Mouse (Mus musculus) midbrain, postnatal 0 days (tissue): ENCODE measurements around the gene Cyth4. TPM values are rescaled to one million over a fixed set of nuclear protein-coding genes. Genes with fewer than 3 reads are reported as not detected.
A peak's percentile ranks its signal among the peaks of the same experiment; 100 is the strongest.

ENCODE experiments used
- ATAC-seq: fragments of 200-750 bp; cut with Nextera tagmentation; 2 replicates; pipeline ENCODE4 v1.8.0; 2017; ENCODE audit warnings: moderate number of reproducible peaks, mild to moderate bottlenecking, moderate TSS enrichment, moderate library complexity; ENCODE audit not compliant: low FRiP score
- DNase-seq: peaks from one replicate; pipeline ENCODE4 v3.0.0-alpha.2; 2015; ENCODE audit warnings: low spot score
- H3K27ac ChIP-seq: fragments of 300-500 bp; sonication (generic); 2 replicates; pipeline ENCODE4 v1.5.1; 2014; ENCODE audit warnings: low read depth, mild to moderate bottlenecking, low read length, mixed read lengths
- H3K27me3 ChIP-seq: fragments of 300-500 bp; sonication (generic); 2 replicates; pipeline ENCODE4 v1.6.1; 2014; ENCODE audit warnings: low read length, control low read depth, mixed read lengths; ENCODE audit not compliant: insufficient read depth
- H3K36me3 ChIP-seq: fragments of 300-500 bp; sonication (generic); 2 replicates; pipeline ENCODE4 v1.6.1; 2014; ENCODE audit warnings: low read length, control low read depth, mixed read lengths; ENCODE audit not compliant: insufficient read depth
- H3K4me1 ChIP-seq: fragments of 300-500 bp; sonication (generic); 2 replicates; pipeline ENCODE4 v1.6.1; 2014; ENCODE audit warnings: mild to moderate bottlenecking, control low read depth, antibody characterized with exemption, low read length, mixed read lengths; ENCODE audit not compliant: insufficient read depth
- H3K4me2 ChIP-seq: fragments of 300-500 bp; sonication (generic); 2 replicates; pipeline ENCODE4 v1.6.1; 2014; ENCODE audit warnings: low read depth, mild to moderate bottlenecking, low read length, mixed read lengths; ENCODE audit not compliant: poor library complexity, severe bottlenecking
- H3K4me3 ChIP-seq: fragments of 300-500 bp; sonication (generic); 2 replicates; pipeline ENCODE4 v1.5.1; 2014; ENCODE audit warnings: low read depth, mild to moderate bottlenecking, low read length, moderate library complexity
- H3K9ac ChIP-seq: fragments of 300-500 bp; sonication (generic); replicated peaks from 2 replicates; pipeline ENCODE4 v1.6.1; 2014; ENCODE audit warnings: mild to moderate bottlenecking, low read length, moderate library complexity, mixed read lengths; ENCODE audit not compliant: poor library complexity, severe bottlenecking
- H3K9me3 ChIP-seq: fragments of 300-500 bp; sonication (generic); 2 replicates; pipeline ENCODE4 v1.6.1; 2016; ENCODE audit warnings: low read length, control low read depth
- CTCF ChIP-seq: IDR thresholded peaks from 2 replicates; pipeline ENCODE4 v1.5.1; 2016; ENCODE audit warnings: antibody characterized with exemption, mild to moderate bottlenecking
- WGBS: fragments of 180-500 bp; shearing (Covaris S2); extraction: QIAGEN DNeasy Blood & Tissue Kit; methylation state at CpG from one replicate; pipeline ENCODE4 v1.1.7; 2014; 5-methylcytosine and 5-hydroxymethylcytosine counted together
- polyA plus RNA-seq: library from polyadenylated mRNA; unstranded; fragments of >200 nt; fragmentation: Nextera tagmentation; extraction: Ambion mirVana; gene quantifications from 2 replicates; pipeline ENCODE4 v1.2.1, GENCODE M21; 2015
- total RNA-seq: library from RNA; depleted of rRNA; stranded (reverse); fragments of >200 nt; gene quantifications from 2 replicates; pipeline ENCODE4 v1.2.3, GENCODE M21; 2014

Gene Cyth4
- total and polyA plus RNA-seq, 2 experiments from 2014 or later, result 4.5 to 7.2 TPM

DNA sequence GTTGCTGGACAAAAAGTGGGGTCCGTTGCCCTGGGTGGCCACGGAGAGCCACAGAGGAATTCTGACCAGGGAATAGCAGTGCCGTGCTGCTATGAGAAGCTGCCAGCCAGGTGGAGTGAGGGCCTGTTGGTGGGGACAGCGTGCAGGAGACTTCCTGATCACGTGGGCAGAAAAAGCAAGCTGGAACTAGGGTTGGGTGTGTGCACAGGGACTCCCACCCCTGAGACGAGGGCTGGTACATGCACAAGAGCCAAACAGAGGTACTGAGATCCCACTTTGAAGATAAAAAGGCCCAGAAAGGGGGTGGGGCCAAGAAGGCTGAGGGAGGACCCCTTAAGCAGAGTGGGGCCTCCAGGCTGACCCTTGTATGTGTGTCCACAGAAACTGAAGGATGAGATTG lies 7.4 kb downstream of the Cyth4 start:
- H3K4me3 ChIP-seq, result no peak overlapping the region
- H3K9ac ChIP-seq, result no peak overlapping the region
- TF ChIP-seq CTCF, result no peak
- ATAC-seq, result no peak
- no peaks in the 10 kb centered on the region for H3K27me3 ChIP-seq
- no peaks in the 10 kb centered on the region for H3K36me3 ChIP-seq
- no peak overlapping the region for H3K4me2 ChIP-seq
- DNase-seq, result no peak
- H3K9me3 ChIP-seq, result no peaks in the 10 kb centered on the region
- H3K4me1 ChIP-seq, result no peaks in the 10 kb centered on the region
- WGBS, result 72% methylated on average over 6 of the region's 6 CpGs
- no peak overlapping the region for H3K27ac ChIP-seq

GRCm38 (mm10) chr15:78605371-78605791 lies 8.5 kb downstream of the Cyth4 start:
- DNase-seq (no peak), ATAC-seq (no peak)
- no peak overlapping the region for H3K4me3 ChIP-seq
- no peak overlapping the region for H3K27ac ChIP-seq
- H3K4me1 ChIP-seq, result no peaks in the 10 kb centered on the region
- no peak overlapping the region for H3K9ac ChIP-seq
- H3K36me3 ChIP-seq, result no peaks in the 10 kb centered on the region
- H3K9me3 ChIP-seq, result no peaks in the 10 kb centered on the region
- 52% methylated on average over 3 of the region's 3 CpGs for WGBS
- no peaks in the 10 kb centered on the region for H3K27me3 ChIP-seq
- H3K4me2 ChIP-seq, result no peak overlapping the region
- TF ChIP-seq CTCF, result no peak

GRCm38 (mm10) chr15:78606059-78606458 lies 9.2 kb downstream of the Cyth4 start:
- no peak for ATAC-seq
- Histone ChIP-seq H3K4me2 (no peak overlapping the region), H3K4me3 (no peak overlapping the region), H3K9ac (no peak overlapping the region), H3K9me3 (no peaks in the 10 kb centered on the region), H3K27ac (no peak overlapping the region), H3K4me1 (no peaks in the 10 kb centered on the region), H3K27me3 (no peaks in the 10 kb centered on the region), H3K36me3 (no peaks in the 10 kb centered on the region)
- 61% methylated on average over 6 of the region's 6 CpGs for WGBS
- DNase-seq, result peak; percentile 76
- TF ChIP-seq CTCF, result no peak

GRCm38 (mm10) chr15:78607463-78607862 lies 10.6 kb downstream of the Cyth4 start:
- H3K27ac ChIP-seq, result no peak overlapping the region
- no peaks in the 10 kb centered on the region for H3K36me3 ChIP-seq
- H3K27me3 ChIP-seq, result no peaks in the 10 kb centered on the region
- H3K4me1 ChIP-seq, result no peaks in the 10 kb centered on the region
- H3K4me3 ChIP-seq, result no peak overlapping the region
- H3K9me3 ChIP-seq, result no peaks in the 10 kb centered on the region
- no peak overlapping the region for H3K4me2 ChIP-seq
- 76% methylated on average over 4 of the region's 4 CpGs for WGBS
- DNase-seq, result no peak
- no peak for ATAC-seq
- TF ChIP-seq CTCF, result no peak
- no peak overlapping the region for H3K9ac ChIP-seq

DNA sequence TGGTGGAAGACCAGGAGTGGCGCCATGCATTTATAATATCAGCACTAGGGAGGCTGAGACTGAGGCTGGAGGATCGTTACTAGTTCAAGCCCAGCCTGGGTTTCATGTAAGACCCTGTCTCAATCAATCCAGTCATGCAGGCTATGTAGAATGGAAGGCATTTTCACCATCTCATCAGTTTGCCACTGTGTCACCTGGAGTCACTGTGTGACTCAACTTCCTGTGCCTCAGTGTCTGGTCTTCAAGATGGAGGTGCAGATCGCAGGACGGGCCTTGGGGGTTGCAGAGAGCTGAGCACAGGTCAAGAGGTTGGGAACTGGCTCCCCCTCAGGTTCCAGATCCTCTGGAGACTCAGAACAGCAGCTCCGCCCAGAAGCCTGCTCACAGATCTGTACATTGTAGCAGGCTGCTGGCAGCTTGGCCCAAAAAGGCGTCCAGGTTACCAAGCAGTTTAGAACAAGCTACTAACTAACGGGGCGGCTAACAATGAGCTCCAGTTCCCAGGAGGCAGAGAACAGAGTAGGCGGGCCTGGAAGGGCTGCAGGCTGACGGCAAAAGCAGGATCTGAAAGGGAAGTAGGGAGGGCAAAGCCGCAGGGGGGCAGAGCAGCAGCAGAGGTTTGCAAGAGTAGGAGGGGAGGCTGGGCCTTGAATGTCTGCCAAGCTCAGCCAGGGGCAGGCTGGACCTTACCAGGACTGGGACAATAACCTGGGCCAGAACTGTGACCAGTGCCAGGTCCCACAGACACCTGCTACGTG lies 14.0 kb downstream of the Cyth4 start:
- no peak overlapping the region for H3K9ac ChIP-seq
- no peak for TF ChIP-seq CTCF
- H3K27me3 ChIP-seq, result no peaks in the 10 kb centered on the region
- no peaks in the 10 kb centered on the region for H3K4me1 ChIP-seq
- DNase-seq (peak; percentile 64), ATAC-seq (0 out of 2 replicates have a peak, but pooled peaks have one; percentile 20)
- H3K9me3 ChIP-seq, result no peaks in the 10 kb centered on the region
- WGBS, result 39% methylated on average over 12 of the region's 12 CpGs
- no peak overlapping the region for H3K27ac ChIP-seq
- H3K36me3 ChIP-seq, result no peaks in the 10 kb centered on the region
- H3K4me3 ChIP-seq, result no peak overlapping the region
- no peak overlapping the region for H3K4me2 ChIP-seq

- ATAC-seq (no peak), DNase-seq (no peak)
- no peak for TF ChIP-seq CTCF
- 91% methylated on average over 7 of the region's 7 CpGs for WGBS
- H3K27me3 ChIP-seq, result peaks cover 7% of the 10 kb centered on the region; the same call in 1 of the 2 replicates
- no peak overlapping the region for H3K27ac ChIP-seq
- no peaks in the 10 kb centered on the region for H3K9me3 ChIP-seq
- no peaks in the 10 kb centered on the region for H3K36me3 ChIP-seq
- H3K4me2 ChIP-seq, result no peak overlapping the region
- H3K4me1 ChIP-seq, result no peaks in the 10 kb centered on the region
- no peak overlapping the region for H3K9ac ChIP-seq
- no peak overlapping the region for H3K4me3 ChIP-seq
Observed at GRCm38 (mm10) chr15:78614536-78614935, 17.7 kb downstream of the Cyth4 start.
